Mouse (Mus musculus) small intestine, adult 2 months (tissue): ENCODE results near the gene Gm10181. TPM values are rescaled to one million over a fixed set of nuclear protein-coding genes. Genes with fewer than 3 reads are reported as not detected.

Experiments
- H3K27ac ChIP-seq: fragments of 200-500 bp; 2 replicates; pipeline ENCODE4 v1.5.1; 2012; ENCODE audit warnings: low read depth, low read length, control low read depth, inconsistent platforms; ENCODE audit not compliant: insufficient read depth
- H3K27me3 ChIP-seq: fragments of 200-500 bp; 2 replicates; pipeline ENCODE4 v1.6.1; 2012; ENCODE audit warnings: mild to moderate bottlenecking, moderate library complexity, low read length, inconsistent platforms; ENCODE audit not compliant: control insufficient read depth, insufficient read depth
- H3K36me3 ChIP-seq: fragments of 200-500 bp; 2 replicates; pipeline ENCODE4 v1.6.1; 2012; ENCODE audit warnings: mild to moderate bottlenecking, low read length, control low read depth, inconsistent platforms; ENCODE audit not compliant: control insufficient read depth, insufficient read depth
- H3K4me1 ChIP-seq: fragments of 200-500 bp; 2 replicates; pipeline ENCODE4 v1.6.1; 2012; ENCODE audit warnings: low read length, inconsistent platforms, mixed read lengths; ENCODE audit not compliant: control insufficient read depth, insufficient read depth, insufficient read length
- H3K4me3 ChIP-seq: fragments of 200-500 bp; 2 replicates; pipeline ENCODE4 v1.5.1; 2012; ENCODE audit warnings: low read depth, mild to moderate bottlenecking, control low read depth, inconsistent platforms, low read length, moderate library complexity
- CTCF ChIP-seq: fragments of 200-500 bp; IDR thresholded peaks from 2 replicates; pipeline ENCODE4 v1.5.1; 2012; ENCODE audit warnings: low read depth, mild to moderate bottlenecking, control low read depth, inconsistent platforms, low read length, moderate library complexity, mixed read lengths; ENCODE audit not compliant: insufficient replicate concordance, insufficient read length; ENCODE audit errors: extremely low read depth
- POLR2A ChIP-seq: fragments of 200-500 bp; IDR thresholded peaks from 2 replicates; pipeline ENCODE4 v1.6.1; 2012; ENCODE audit warnings: low read depth, mild to moderate bottlenecking, control low read depth, inconsistent platforms, low read length, moderate library complexity
- WGBS: fragments of 180-500 bp; shearing (Covaris S2); methylation state at CpG from one replicate; pipeline ENCODE4 v1.1.7; 2018; 5-methylcytosine and 5-hydroxymethylcytosine counted together
- polyA plus RNA-seq: library from polyadenylated mRNA; depleted of rRNA; stranded (reverse); fragments of >200 nt; gene quantifications from 2 replicates; pipeline ENCODE4 v1.2.3, GENCODE M21; 2012; rRNA removed

The Gm10181 gene
- not detected in 2 replicates for polyA plus RNA-seq

GRCm38 (mm10) chr9:25089122-25089521 lies at the start of gene Gm10181:
Gm10181 (plus strand) TSS chr9:25089422.
- H3K27ac ChIP-seq: no peak within 1 kb of the TSS
- 70% methylated on average over 2 of the region's 2 CpGs for WGBS
- TF ChIP-seq CTCF: no peak
- no peak for TF ChIP-seq POLR2A
- no peaks in the 10 kb centered on the region for H3K36me3 ChIP-seq
- H3K27me3 ChIP-seq: no peaks in the 10 kb centered on the region
- H3K4me3 ChIP-seq: no peak within 1 kb of the TSS
- no peaks in the 10 kb centered on the region for H3K4me1 ChIP-seq

- Histone ChIP-seq H3K36me3 (no peaks in the 10 kb centered on the region), H3K27ac (no peak overlapping the region), H3K4me3 (no peak overlapping the region), H3K27me3 (no peaks in the 10 kb centered on the region), H3K4me1 (no peaks in the 10 kb centered on the region)
- no peak; the same call in 1 of the 2 replicates for TF ChIP-seq CTCF
- no peak for TF ChIP-seq POLR2A
- WGBS: 21% methylated on average over 6 of the region's 6 CpGs
Observed at GRCm38 (mm10) chr9:25041665-25042064, 47.6 kb upstream of the Gm10181 start.

GRCm38 (mm10) chr9:25042162-25043111 lies 46.8 kb upstream of the Gm10181 start:
- 42% methylated on average over 15 of the region's 15 CpGs for WGBS
- no peak overlapping the region for H3K27ac ChIP-seq
- no peak for TF ChIP-seq POLR2A
- TF ChIP-seq CTCF: no peak
- H3K27me3 ChIP-seq: no peaks in the 10 kb centered on the region
- H3K36me3 ChIP-seq: no peaks in the 10 kb centered on the region
- H3K4me1 ChIP-seq: no peaks in the 10 kb centered on the region
- H3K4me3 ChIP-seq: no peak overlapping the region

GRCm38 (mm10) chr9:25044325-25044724 lies 44.9 kb upstream of the Gm10181 start:
- TF ChIP-seq POLR2A: no peak
- TF ChIP-seq CTCF: no peak
- no peaks in the 10 kb centered on the region for H3K4me1 ChIP-seq
- H3K36me3 ChIP-seq: no peaks in the 10 kb centered on the region
- 82% methylated on average over 3 of the region's 3 CpGs for WGBS
- H3K27ac ChIP-seq: no peak overlapping the region
- no peak overlapping the region for H3K4me3 ChIP-seq
- no peaks in the 10 kb centered on the region for H3K27me3 ChIP-seq

- no peak for TF ChIP-seq CTCF
- no peak for TF ChIP-seq POLR2A
- no peak overlapping the region for H3K4me3 ChIP-seq
- H3K36me3 ChIP-seq: no peaks in the 10 kb centered on the region
- H3K4me1 ChIP-seq: no peaks in the 10 kb centered on the region
- H3K27me3 ChIP-seq: no peaks in the 10 kb centered on the region
- 33% methylated on average over 2 of the region's 2 CpGs for WGBS
- H3K27ac ChIP-seq: no peak overlapping the region
Observed at GRCm38 (mm10) chr9:25048289-25048688, 40.9 kb upstream of the Gm10181 start.

- Histone ChIP-seq H3K27ac (no peak overlapping the region), H3K4me3 (no peak overlapping the region), H3K27me3 (no peaks in the 10 kb centered on the region), H3K4me1 (no peaks in the 10 kb centered on the region), H3K36me3 (no peaks in the 10 kb centered on the region)
- WGBS: 63% methylated on average over 2 of the region's 2 CpGs
- TF ChIP-seq POLR2A (no peak), CTCF (no peak)
Observed at GRCm38 (mm10) chr9:25048940-25049339, 40.3 kb upstream of the Gm10181 start.

- no peak for TF ChIP-seq POLR2A
- no peak for TF ChIP-seq CTCF
- 56% methylated on average over 4 of the region's 4 CpGs for WGBS
- H3K27ac ChIP-seq: no peak overlapping the region
- no peaks in the 10 kb centered on the region for H3K4me1 ChIP-seq
- H3K27me3 ChIP-seq: no peaks in the 10 kb centered on the region
- H3K4me3 ChIP-seq: no peak overlapping the region
- no peaks in the 10 kb centered on the region for H3K36me3 ChIP-seq
Observed at GRCm38 (mm10) chr9:25051901-25052300, 37.3 kb upstream of the Gm10181 start.
